Mouse (Mus musculus) megakaryocyte, embryonic 14.5 days (primary cell): Measurements from ENCODE around the gene Mettl15. TPM values are rescaled to one million over a fixed set of nuclear protein-coding genes. Genes with fewer than 3 reads are reported as not detected.

Experiments used
- H3K27me3 ChIP-seq: replicated peaks from 2 replicates; pipeline ENCODE3; 2012; ENCODE audit warnings: inconsistent platforms
- H3K36me3 ChIP-seq: replicated peaks from 2 replicates; pipeline ENCODE3; 2012; ENCODE audit warnings: low read length, inconsistent platforms, mixed read lengths
- H3K4me1 ChIP-seq: 2 replicates; pipeline ENCODE4 v1.6.1; 2012; ENCODE audit warnings: inconsistent platforms
- H3K4me3 ChIP-seq: replicated peaks from 2 replicates; pipeline ENCODE3; 2012; ENCODE audit warnings: moderate library complexity, mild to moderate bottlenecking, inconsistent platforms
- H3K9me3 ChIP-seq: 2 replicates; pipeline ENCODE4 v1.6.1; 2012; ENCODE audit warnings: inconsistent platforms
- FLI1 ChIP-seq: IDR thresholded peaks from 2 replicates; pipeline ENCODE4 v1.6.1; 2012; ENCODE audit warnings: low read length, inconsistent platforms, mixed read lengths
- GATA1 ChIP-seq: IDR thresholded peaks from 3 replicates; pipeline ENCODE4 v1.6.1; 2012; ENCODE audit warnings: mixed read lengths, low read length, inconsistent platforms, borderline replicate concordance
- polyA plus RNA-seq: library from polyadenylated mRNA; stranded (reverse); fragments of >175 nt; gene quantifications from 2 replicates; pipeline ENCODE4 v1.2.3, GENCODE M21; 2012; ENCODE audit warnings: low replicate concordance; ENCODE audit not compliant: insufficient read depth

Gene Mettl15
- polyA plus RNA-seq, 1 experiment, result 0.08 TPM

DNA sequence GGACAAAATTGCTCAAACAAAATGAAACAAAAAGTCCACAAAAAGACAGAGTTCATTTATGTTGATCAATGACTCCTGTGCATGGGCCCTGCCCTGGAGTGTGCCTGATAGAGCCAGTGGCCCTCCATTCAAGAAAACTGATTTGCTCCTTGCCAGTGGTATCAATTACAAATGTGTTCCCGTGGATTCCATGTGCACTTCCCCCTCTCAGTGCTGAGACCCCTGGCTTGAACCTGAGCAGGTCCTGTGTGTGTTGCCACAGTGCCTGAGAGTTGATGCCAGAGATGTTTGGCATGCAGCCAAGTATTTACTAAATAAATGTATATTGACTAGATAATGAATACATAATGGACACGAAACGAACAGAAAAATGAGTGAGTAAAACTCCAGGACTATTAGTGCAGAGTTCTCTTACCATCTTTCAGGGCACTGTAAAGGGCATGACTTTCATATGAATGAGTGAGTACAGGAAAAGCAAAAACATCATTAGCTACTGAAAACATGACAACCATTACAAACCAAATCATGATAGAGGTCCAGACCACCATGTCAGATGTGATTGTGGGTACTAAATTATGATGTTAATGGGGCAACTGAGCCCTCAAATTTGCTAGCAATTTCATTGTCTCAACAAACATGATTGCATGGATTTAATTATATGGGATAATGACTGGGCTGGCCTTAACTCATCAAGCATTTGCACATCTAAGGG is 174.6 kb downstream of the Mettl15 start:
- Histone ChIP-seq H3K9me3 (peaks cover 14% of the 10 kb centered on the region), H3K36me3 (no peaks in the 10 kb centered on the region), H3K4me1 (no peaks in the 10 kb centered on the region), H3K4me3 (no peak overlapping the region), H3K27me3 (no peaks in the 10 kb centered on the region)
- TF ChIP-seq GATA1 (no peak), FLI1 (no peak)

DNA sequence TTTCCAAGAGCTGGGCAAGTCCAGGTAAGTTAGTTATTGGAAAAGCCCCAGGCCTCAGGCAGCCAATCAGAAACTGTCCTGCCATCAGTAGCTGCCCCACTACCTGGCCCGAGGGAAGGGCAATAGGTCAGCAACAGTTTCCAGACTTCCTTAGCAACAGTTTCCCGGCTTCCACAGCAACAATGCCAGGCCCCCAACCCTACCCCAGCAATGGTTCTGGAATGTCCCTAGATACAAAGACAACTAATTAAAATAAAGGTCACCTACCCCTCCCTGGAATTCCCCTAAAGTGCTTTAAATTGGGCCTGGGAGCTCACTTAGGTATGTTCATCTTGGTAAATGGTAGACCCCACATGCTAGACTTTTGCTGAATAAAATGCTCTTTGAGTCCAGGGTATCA is 230.9 kb downstream of the Mettl15 start:
- Histone ChIP-seq H3K36me3 (no peaks in the 10 kb centered on the region), H3K9me3 (peaks cover 8% of the 10 kb centered on the region; the same call in 1 of the 2 replicates), H3K27me3 (no peaks in the 10 kb centered on the region), H3K4me1 (no peaks in the 10 kb centered on the region), H3K4me3 (no peak overlapping the region)
- TF ChIP-seq FLI1 (no peak), GATA1 (no peak)

Other genes starting within 250 kb of the Mettl15 start
- gene Kif18a, start within 50 bp of the Mettl15 start, polyA plus RNA-seq, result 0.16 TPM in 1 of 2 replicates, not detected in the other